Mouse (Mus musculus) spleen, embryonic (tissue): ENCODE data around the gene D8Ertd738e.

Source experiments
- CTCF ChIA-PET: fragments of 350-600 bp; sonication (Branson Sonifier 250); formaldehyde crosslinking; loops from one replicate; lab custom pipeline; 2022; lab: Charles Lee

The D8Ertd738e gene

GRCm38 (mm10) chr8:84249257-84250170, at the start of gene D8Ertd738e:
Gene D8Ertd738e, minus strand, starts transcription at chr8:84249719.
- CTCF ChIA-PET, result no interaction called here

GRCm38 (mm10) chr8:84297029-84297785, 47.7 kb upstream of the D8Ertd738e start:
- CTCF ChIA-PET, result no interaction called here

- CTCF ChIA-PET, result no interaction called here
Measured at GRCm38 (mm10) chr8:84291688-84292087, 42.2 kb upstream of the D8Ertd738e start.

- CTCF ChIA-PET, result no interaction called here
Measured at GRCm38 (mm10) chr8:84291086-84291485, 41.6 kb upstream of the D8Ertd738e start.

GRCm38 (mm10) chr8:84288892-84289291, 39.4 kb upstream of the D8Ertd738e start:
- CTCF ChIA-PET, result no interaction called here

- CTCF ChIA-PET, result interaction anchor here (0.8 kb wide), 1 partner anchor 131 kb away, joined by 3 read pairs; no protein-coding TSS in a partner anchor
Measured at GRCm38 (mm10) chr8:84285665-84286064, 36.1 kb upstream of the D8Ertd738e start.

- CTCF ChIA-PET, result interaction anchor here (0.6 kb wide), 1 partner anchor 102 kb away, joined by 3 read pairs; no protein-coding TSS in a partner anchor
Measured at GRCm38 (mm10) chr8:84284608-84285063, 35.1 kb upstream of the D8Ertd738e start.

GRCm38 (mm10) chr8:84280777-84281176, 31.3 kb upstream of the D8Ertd738e start:
- CTCF ChIA-PET, result interaction anchor here (0.6 kb wide), 1 partner anchor 211 kb away, joined by 4 read pairs; no protein-coding TSS in a partner anchor

GRCm38 (mm10) chr8:84276447-84276846, 26.9 kb upstream of the D8Ertd738e start:
- CTCF ChIA-PET, result no interaction called here

GRCm38 (mm10) chr8:84273968-84274367, 24.4 kb upstream of the D8Ertd738e start:
- CTCF ChIA-PET, result interaction anchor here (0.7 kb wide), 1 partner anchor 82 kb away, joined by 3 read pairs; no protein-coding TSS in a partner anchor

- CTCF ChIA-PET, result no interaction called here
Measured at GRCm38 (mm10) chr8:84272302-84272701, 22.8 kb upstream of the D8Ertd738e start.

- CTCF ChIA-PET, result no interaction called here
Measured at GRCm38 (mm10) chr8:84269950-84270773, 20.6 kb upstream of the D8Ertd738e start, which contains the start of gene Ccdc130. Gene Ccdc130, minus strand, starts transcription at chr8:84270380.

GRCm38 (mm10) chr8:84261098-84261497, 11.6 kb upstream of the D8Ertd738e start:
- CTCF ChIA-PET, result no interaction called here

- CTCF ChIA-PET, result no interaction called here
Measured at GRCm38 (mm10) chr8:84256822-84257610, 7.5 kb upstream of the D8Ertd738e start, which contains the start of gene Mri1. Gene Mri1, minus strand, starts transcription at chr8:84257326.

GRCm38 (mm10) chr8:84256458-84256821, 6.9 kb upstream of the D8Ertd738e start:
- CTCF ChIA-PET, result no interaction called here

GRCm38 (mm10) chr8:84255858-84256257, 6.3 kb upstream of the D8Ertd738e start:
- CTCF ChIA-PET, result no interaction called here

- CTCF ChIA-PET, result no interaction called here
Measured at GRCm38 (mm10) chr8:84241821-84242220, 7.7 kb downstream of the D8Ertd738e start.

GRCm38 (mm10) chr8:84241167-84241566, 8.4 kb downstream of the D8Ertd738e start:
- CTCF ChIA-PET, result no interaction called here

GRCm38 (mm10) chr8:84237542-84238229, 11.8 kb downstream of the D8Ertd738e start:
- CTCF ChIA-PET, result interaction anchor here (0.6 kb wide), 1 partner anchor 240 kb away, joined by 10 read pairs; no protein-coding TSS in a partner anchor
